1 mouse cellular context compared by ENCODE assay signal in the genomic region with DNA sequence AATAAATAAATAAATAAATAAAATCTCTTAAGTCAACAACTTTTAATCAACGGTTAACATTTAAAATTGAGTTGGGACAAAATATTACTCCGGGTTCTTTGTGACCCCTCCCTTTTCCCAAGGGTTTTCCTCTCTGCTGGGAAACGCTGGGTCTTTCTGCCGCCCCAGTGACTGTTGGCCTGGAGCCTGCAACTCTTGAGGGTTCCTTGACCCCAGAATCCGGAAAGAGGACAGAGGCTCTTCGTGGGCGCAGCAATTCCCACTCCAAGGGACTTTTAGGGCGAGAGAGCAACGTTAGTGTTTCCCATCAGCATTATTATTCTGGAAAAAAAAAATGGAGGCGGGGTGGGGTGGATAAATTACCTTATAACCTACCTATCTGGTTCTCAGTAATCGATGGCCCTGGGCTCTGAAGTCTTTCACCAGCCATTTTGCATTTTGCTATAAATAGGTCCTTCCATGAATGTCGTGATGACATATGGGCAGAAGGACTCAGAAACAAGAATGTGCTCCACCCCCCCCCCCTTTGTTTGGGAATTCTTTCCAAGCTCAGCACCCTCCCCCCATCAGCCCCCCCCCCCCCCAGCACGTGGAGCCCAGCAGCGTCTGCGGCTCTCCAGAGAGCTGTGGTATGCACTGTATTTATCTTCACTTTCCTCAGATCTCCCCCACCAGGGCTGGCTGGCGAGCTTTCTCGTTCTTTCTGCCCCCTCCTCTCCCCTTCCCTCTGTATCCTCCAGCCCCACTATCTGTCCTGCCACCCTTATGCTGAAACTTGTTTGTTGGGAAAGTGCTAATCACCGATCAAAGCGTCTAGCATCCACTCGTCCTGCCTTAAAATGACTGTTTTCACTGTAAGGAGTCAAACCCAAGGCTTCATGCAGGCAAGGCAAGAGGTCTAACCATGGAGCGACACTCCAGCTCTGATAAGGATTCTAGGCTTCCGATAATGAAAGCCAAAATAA.
TF ChIP-seq lines count a peak whose summit lies in the region.

No protein-coding gene starts in this region.

TF ChIP-seq in MEL, 35 proteins besides CTCF, POLR2A, EP300 and RAD21:
- TF ChIP-seq ZNF384 (IDR thresholded peaks at IDR 0.05; ENCODE audit: low read depth, low read length) (0 out of 2 replicates have a peak, but pooled peaks have one; percentile 13), JUND (IDR thresholded peaks at IDR 0.05; ENCODE audit: low read depth, low read length) (no peak), MXI1 (IDR thresholded peaks at IDR 0.05; ENCODE audit: low read depth, low read length) (peak; percentile 54), ZC3H11A (IDR thresholded peaks at IDR 0.05; ENCODE audit: low read depth, low read length) (0 out of 2 replicates have a peak, but pooled peaks have one; percentile 9), HCFC1 (IDR thresholded peaks at IDR 0.05; ENCODE audit: low read depth, low read length) (peak; percentile 35; the same call in 1 of the 2 replicates), USF2 (IDR thresholded peaks at IDR 0.05; ENCODE audit: borderline replicate concordance in 1 of 2, insufficient read depth in 1 of 2, low read depth in 1 of 2, low read length in 2 of 2) (no peak), USF1 (IDR thresholded peaks at IDR 0.05; ENCODE audit: low read depth, low read length) (no peak), GATA1 (IDR thresholded peaks at IDR 0.05; ENCODE audit: low read depth, low read length) (peak; percentile 73), MAFK (IDR thresholded peaks at IDR 0.05; ENCODE audit: borderline replicate concordance, low read depth, low read length) (peak; percentile 22; the same call in 1 of the 2 replicates), MYC (IDR thresholded peaks at IDR 0.05; ENCODE audit: low read depth, low read length) (peak; percentile 29; the same call in 1 of the 2 replicates), SIN3A (IDR thresholded peaks at IDR 0.05; ENCODE audit: low read length) (peak; percentile 63; the same call in 1 of the 2 replicates)
